Mouse (Mus musculus) lung, adult 2 months (tissue): ENCODE measurements around the gene Nalcn. TPM values are rescaled to one million over a fixed set of nuclear protein-coding genes. Genes with fewer than 3 reads are reported as not detected.

Experiments
- DNase-seq: peaks from one replicate; pipeline ENCODE4 v3.0.0; 2022
- H3K4me1 ChIP-seq: fragments of 200-500 bp; 2 replicates; pipeline ENCODE4 v1.6.1; 2011; ENCODE audit warnings: low read length; ENCODE audit not compliant: control insufficient read depth, insufficient read depth
- H3K4me3 ChIP-seq: fragments of 200-500 bp; replicated peaks from 2 replicates; pipeline ENCODE3; 2011; ENCODE audit warnings: low read depth, mild to moderate bottlenecking, control low read depth, low read length; ENCODE audit errors: extremely low read depth
- CTCF ChIP-seq: fragments of 200-500 bp; IDR thresholded peaks from 2 replicates; pipeline ENCODE4 v1.5.1; 2011; ENCODE audit warnings: mild to moderate bottlenecking, low read length, control low read depth; ENCODE audit not compliant: insufficient read depth
- POLR2A ChIP-seq: fragments of 200-500 bp; IDR thresholded peaks from 2 replicates; pipeline ENCODE4 v1.6.1; 2011; ENCODE audit warnings: low read depth, mild to moderate bottlenecking, control low read depth, low read length, borderline replicate concordance; ENCODE audit errors: extremely low read depth
- WGBS: fragments of 180-500 bp; shearing (Covaris S2); methylation state at CpG from one replicate; pipeline ENCODE4 v1.1.7; 2018; 5-methylcytosine and 5-hydroxymethylcytosine counted together
- polyA plus RNA-seq: library from polyadenylated mRNA; depleted of rRNA; stranded (reverse); fragments of >200 nt; gene quantifications from 2 replicates; pipeline ENCODE4 v1.2.3, GENCODE M21; 2012; rRNA removed

The Nalcn gene
- polyA plus RNA-seq, 1 experiment = 0.26 TPM

- H3K4me1 ChIP-seq = no peaks in the 10 kb centered on the region
- WGBS = 37% methylated on average over 1 of the region's 1 CpGs
- no peak for TF ChIP-seq CTCF
- TF ChIP-seq POLR2A = no peak
- no peak for DNase-seq
- no peak overlapping the region for H3K4me3 ChIP-seq
Observed at GRCm38 (mm10) chr14:123240738-123241137, 386.2 kb downstream of the Nalcn start.

- 10% methylated on average over 2 of the region's 2 CpGs for WGBS
- no peak for DNase-seq
- no peak for TF ChIP-seq POLR2A
- no peak for TF ChIP-seq CTCF
Observed at GRCm38 (mm10) chr14:123239945-123240344, 387.0 kb downstream of the Nalcn start.

GRCm38 (mm10) chr14:123237002-123237401, 389.9 kb downstream of the Nalcn start:
- WGBS = 71% methylated on average over 2 of the region's 2 CpGs
- TF ChIP-seq CTCF (no peak), POLR2A (no peak)

More at GRCm38 (mm10) chr14:123239945-123240344, 387.0 kb downstream of the Nalcn start:
- H3K4me1 ChIP-seq = no peaks in the 10 kb centered on the region
- no peak overlapping the region for H3K4me3 ChIP-seq

GRCm38 (mm10) chr14:123232630-123233206, 394.2 kb downstream of the Nalcn start:
- no peak overlapping the region for H3K4me3 ChIP-seq
- no peaks in the 10 kb centered on the region for H3K4me1 ChIP-seq
- no peak for DNase-seq
- TF ChIP-seq POLR2A = no peak
- TF ChIP-seq CTCF = no peak

More at GRCm38 (mm10) chr14:123237002-123237401, 389.9 kb downstream of the Nalcn start:
- Histone ChIP-seq H3K4me1 (no peaks in the 10 kb centered on the region), H3K4me3 (no peak overlapping the region)
- no peak for DNase-seq

Other genes with a start within 250 kb of the Nalcn start
- gene Itgbl1, start 32.8 kb upstream of the Nalcn start, polyA plus RNA-seq = 3.2 and 4.0 TPM in 2 replicates